Mouse (Mus musculus) inflammation-experienced regulatory T-cells, adult 6 months (primary cell): ENCODE data around the gene Zfp408. TPM values are rescaled to one million over a fixed set of nuclear protein-coding genes. Genes with fewer than 3 reads are reported as not detected.

ENCODE experiments used
- ATAC-seq: one replicate; pipeline ENCODE4 v1.8.0; 2017
- polyA plus RNA-seq, 3 experiments: library from polyadenylated mRNA; unstranded; fragments of 100-300 nt; shearing (Covaris generic); gene quantifications; one replicate each; pipeline ENCODE4 v1.2.1; 2017

Gene Zfp408
- polyA plus RNA-seq: 10 to 100 TPM in 2 of 3 experiments, 1 to 10 TPM in 1; 5.6 to 16.3 (median 12.4) TPM

GRCm38 (mm10) chr2:91649553-91650359 lies at the start of gene Zfp408, which contains the start of gene Arhgap1:
Gene Zfp408 (minus strand): TSS chr2:91649791.
Gene Arhgap1 (plus strand): TSS chr2:91649860.
- ATAC-seq: peak; percentile 96

- no peak for ATAC-seq
Measured at GRCm38 (mm10) chr2:91699225-91699624, 49.6 kb upstream of the Zfp408 start.

GRCm38 (mm10) chr2:91696225-91696590 lies 46.6 kb upstream of the Zfp408 start:
- ATAC-seq: no peak

- no peak for ATAC-seq
Measured at GRCm38 (mm10) chr2:91695436-91696224, 46.0 kb upstream of the Zfp408 start.

- no peak for ATAC-seq
Measured at GRCm38 (mm10) chr2:91689452-91689851, 39.9 kb upstream of the Zfp408 start.

- no peak for ATAC-seq
Measured at GRCm38 (mm10) chr2:91683919-91684318, 34.3 kb upstream of the Zfp408 start.

GRCm38 (mm10) chr2:91682850-91683249 lies 33.3 kb upstream of the Zfp408 start:
- no peak for ATAC-seq

- no peak for ATAC-seq
Measured at GRCm38 (mm10) chr2:91676961-91677360, 27.4 kb upstream of the Zfp408 start.

GRCm38 (mm10) chr2:91676420-91676819 lies 26.8 kb upstream of the Zfp408 start:
- no peak for ATAC-seq

- ATAC-seq: no peak
Measured at GRCm38 (mm10) chr2:91674895-91675294, 25.3 kb upstream of the Zfp408 start.

- ATAC-seq: no peak
Measured at GRCm38 (mm10) chr2:91673587-91673986, 24.0 kb upstream of the Zfp408 start.

- no peak for ATAC-seq
Measured at GRCm38 (mm10) chr2:91670038-91670437, 20.4 kb upstream of the Zfp408 start.

- ATAC-seq: no peak
Measured at GRCm38 (mm10) chr2:91669326-91669725, 19.7 kb upstream of the Zfp408 start.

- ATAC-seq: no peak
Measured at GRCm38 (mm10) chr2:91667747-91668146, 18.2 kb upstream of the Zfp408 start.

GRCm38 (mm10) chr2:91666386-91666910 lies 16.9 kb upstream of the Zfp408 start:
- ATAC-seq: no peak

GRCm38 (mm10) chr2:91664780-91665179 lies 15.2 kb upstream of the Zfp408 start:
- ATAC-seq: no peak

- no peak for ATAC-seq
Measured at GRCm38 (mm10) chr2:91660981-91661380, 11.4 kb upstream of the Zfp408 start.

GRCm38 (mm10) chr2:91659657-91660056 lies 10.1 kb upstream of the Zfp408 start:
- ATAC-seq: no peak

- ATAC-seq: no peak
Measured at GRCm38 (mm10) chr2:91656774-91657173, 7.2 kb upstream of the Zfp408 start.

- no peak for ATAC-seq
Measured at GRCm38 (mm10) chr2:91655827-91656226, 6.2 kb upstream of the Zfp408 start.

- no peak for ATAC-seq
Measured at GRCm38 (mm10) chr2:91655388-91655787, 5.8 kb upstream of the Zfp408 start.

- no peak for ATAC-seq
Measured at GRCm38 (mm10) chr2:91652863-91653262, 3.3 kb upstream of the Zfp408 start.

GRCm38 (mm10) chr2:91651458-91652258 lies 2.1 kb upstream of the Zfp408 start:
- ATAC-seq: no peak
